Mouse (Mus musculus): Measurements from ENCODE around the gene Serf2.
"Not testable (repeated sequence)": the region's sequence is repeated elsewhere in the genome, so short reads cannot be mapped to it uniquely, and the experiment has no call there.

DNA sequence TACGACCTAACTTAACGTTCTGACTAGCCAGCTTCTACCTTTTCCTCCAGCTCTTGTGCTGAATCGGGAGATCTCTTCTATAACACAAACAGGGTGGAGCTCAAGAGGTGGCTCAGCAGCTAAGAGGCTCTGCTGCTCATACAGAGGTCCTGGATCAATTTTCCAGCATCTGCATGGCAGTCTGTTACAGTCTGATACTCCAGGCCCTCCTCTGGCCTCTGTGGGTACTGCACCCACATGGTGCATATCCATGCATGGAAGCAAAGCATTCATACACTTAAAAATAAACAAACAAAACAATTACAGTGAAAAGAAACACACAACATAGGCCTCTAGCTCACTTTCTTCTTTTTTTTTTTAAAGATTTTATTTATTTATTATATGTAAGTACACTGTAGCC, 23.8 kb downstream of the Serf2 start:
- not testable (repeated sequence) for TF ChIP-seq CTCF (IDR thresholded peaks at IDR 0.05; ENCODE audit: low read depth, low read length); POLR2A (IDR thresholded peaks at IDR 0.05; ENCODE audit: borderline replicate concordance, low read depth, low read length)

Data from bone marrow macrophage, adult 2 months (primary cell).